Mouse (Mus musculus) liver, embryonic 15.5 days (tissue): ENCODE data around the gene Tle2. TPM values are rescaled to one million over a fixed set of nuclear protein-coding genes. Genes with fewer than 3 reads are reported as not detected.

Experiments used
- ATAC-seq: fragments of 200-750 bp; cut with Nextera tagmentation; 2 replicates; pipeline ENCODE4 v1.8.0; 2017; ENCODE audit warnings: moderate number of reproducible peaks, mild to moderate bottlenecking, moderate library complexity; ENCODE audit not compliant: insufficient read depth
- H3K27ac ChIP-seq: fragments of 300-500 bp; sonication (generic); replicated peaks from 2 replicates; pipeline ENCODE4 v1.5.1; 2015; ENCODE audit warnings: mild to moderate bottlenecking, inconsistent platforms
- H3K27me3 ChIP-seq: fragments of 300-500 bp; sonication (generic); 2 replicates; pipeline ENCODE4 v1.6.1; 2015; ENCODE audit warnings: mild to moderate bottlenecking, inconsistent platforms
- H3K36me3 ChIP-seq: fragments of 300-500 bp; sonication (generic); replicated peaks from 2 replicates; pipeline ENCODE4 v1.6.1; 2015; ENCODE audit warnings: moderate library complexity, mild to moderate bottlenecking, inconsistent platforms
- H3K4me1 ChIP-seq: fragments of 300-500 bp; sonication (generic); replicated peaks from 2 replicates; pipeline ENCODE4 v1.6.1; 2015; ENCODE audit warnings: inconsistent platforms
- H3K4me2 ChIP-seq: fragments of 300-500 bp; sonication (generic); 2 replicates; pipeline ENCODE4 v1.6.1; 2015; ENCODE audit warnings: moderate library complexity, mild to moderate bottlenecking, inconsistent platforms
- H3K4me3 ChIP-seq: fragments of 300-500 bp; sonication (generic); replicated peaks from 2 replicates; pipeline ENCODE4 v1.5.1; 2015; ENCODE audit warnings: mild to moderate bottlenecking, inconsistent platforms
- H3K9ac ChIP-seq: fragments of 300-500 bp; sonication (generic); 2 replicates; pipeline ENCODE4 v1.6.1; 2015; ENCODE audit warnings: moderate library complexity, mild to moderate bottlenecking, inconsistent platforms
- H3K9me3 ChIP-seq: fragments of 300-500 bp; sonication (generic); replicated peaks from 2 replicates; pipeline ENCODE4 v1.6.1; 2016; ENCODE audit warnings: inconsistent platforms
- WGBS: fragments of 180-500 bp; shearing (Covaris S2); methylation state at CpG from one replicate; pipeline ENCODE4 v1.1.7; 2015; ENCODE audit warnings: mixed read lengths; ENCODE audit not compliant: insufficient replicate concordance; 5-methylcytosine and 5-hydroxymethylcytosine counted together
- polyA plus RNA-seq: library from polyadenylated mRNA; unstranded; fragments of >200 nt; fragmentation: Nextera tagmentation; extraction: Ambion mirVana; gene quantifications from 2 replicates; pipeline ENCODE4 v1.2.1, GENCODE M21; 2015

Tle2 gene
- polyA plus RNA-seq, 1 experiment from 2014 or later = 2.2 TPM

GRCm38 (mm10) chr10:81598871-81599270 lies 24.5 kb downstream of the Tle2 start:
- peaks cover 71% of the 10 kb centered on the region for H3K4me1 ChIP-seq
- 47% methylated on average over 6 of the region's 6 CpGs for WGBS
- no peaks in the 10 kb centered on the region for H3K36me3 ChIP-seq
- no peaks in the 10 kb centered on the region for H3K9me3 ChIP-seq
- H3K4me3 ChIP-seq = no peak overlapping the region
- H3K27me3 ChIP-seq = peaks cover 61% of the 10 kb centered on the region
- no peak overlapping the region for H3K4me2 ChIP-seq
- H3K9ac ChIP-seq = no peak overlapping the region
- H3K27ac ChIP-seq = no peak overlapping the region
- ATAC-seq = no peak

- Histone ChIP-seq H3K9me3 (no peaks in the 10 kb centered on the region), H3K36me3 (no peaks in the 10 kb centered on the region), H3K4me3 (no peak overlapping the region), H3K4me1 (peaks cover 75% of the 10 kb centered on the region), H3K27ac (no peak overlapping the region), H3K9ac (no peak overlapping the region), H3K27me3 (peaks cover 53% of the 10 kb centered on the region), H3K4me2 (no peak overlapping the region)
- 54% methylated on average over 5 of the region's 5 CpGs for WGBS
- no peak for ATAC-seq
Observed at GRCm38 (mm10) chr10:81599630-81600029, 25.3 kb downstream of the Tle2 start.

- Histone ChIP-seq H3K4me2 (peak overlapping the region; percentile 77; the same call in 1 of the 2 replicates), H3K4me1 (peaks cover 80% of the 10 kb centered on the region), H3K27me3 (peaks cover 48% of the 10 kb centered on the region), H3K9ac (no peak overlapping the region), H3K9me3 (no peaks in the 10 kb centered on the region), H3K27ac (no peak overlapping the region), H3K4me3 (peak overlapping the region; percentile 47; the same call in 1 of the 2 replicates), H3K36me3 (no peaks in the 10 kb centered on the region)
- WGBS = 34% methylated on average over 10 of the region's 10 CpGs
- no peak for ATAC-seq
Observed at GRCm38 (mm10) chr10:81600096-81600495, 25.7 kb downstream of the Tle2 start.

GRCm38 (mm10) chr10:81600738-81601203 lies 26.4 kb downstream of the Tle2 start, which contains the start of gene Tle6:
TSS of gene Tle6 (minus strand) at chr10:81601073.
- peak within 1 kb of the TSS; percentile 11; the same call in 1 of the 2 replicates for H3K9ac ChIP-seq
- peak; percentile 80 for ATAC-seq

GRCm38 (mm10) chr10:81601396-81601905 lies 27.1 kb downstream of the Tle2 start:
- 33% methylated on average over 7 of the region's 7 CpGs for WGBS
- no peak for ATAC-seq
- peaks cover 81% of the 10 kb centered on the region for H3K4me1 ChIP-seq
- H3K9me3 ChIP-seq = no peaks in the 10 kb centered on the region
- H3K4me3 ChIP-seq = peak overlapping the region; percentile 47
- no peaks in the 10 kb centered on the region for H3K36me3 ChIP-seq
- H3K9ac ChIP-seq = peak overlapping the region; percentile 11; the same call in 1 of the 2 replicates
- peaks cover 35% of the 10 kb centered on the region for H3K27me3 ChIP-seq
- no peak overlapping the region for H3K27ac ChIP-seq
- peak overlapping the region; percentile 77 for H3K4me2 ChIP-seq

More at GRCm38 (mm10) chr10:81600738-81601203, 26.4 kb downstream of the Tle2 start, which contains the start of gene Tle6:
- H3K27me3 ChIP-seq = peaks cover 42% of the 10 kb centered on the region
- peak within 1 kb of the TSS; percentile 47 for H3K4me3 ChIP-seq
- no peaks in the 10 kb centered on the region for H3K9me3 ChIP-seq
- H3K4me2 ChIP-seq = peak within 1 kb of the TSS; percentile 77
- H3K4me1 ChIP-seq = peaks cover 85% of the 10 kb centered on the region
- H3K27ac ChIP-seq = peak within 1 kb of the TSS; percentile 65
- H3K36me3 ChIP-seq = no peaks in the 10 kb centered on the region
- WGBS = under 1% methylated on average over 28 of the region's 28 CpGs

- no peak for ATAC-seq
- no peak overlapping the region for H3K9ac ChIP-seq
- H3K27me3 ChIP-seq = peaks cover 22% of the 10 kb centered on the region
- H3K4me2 ChIP-seq = no peak overlapping the region
- WGBS = 16% methylated on average over 4 of the region's 4 CpGs
- H3K27ac ChIP-seq = 0 out of 2 replicates have a peak overlapping the region, but pooled peaks have one; percentile 24
- no peak overlapping the region for H3K4me3 ChIP-seq
- H3K9me3 ChIP-seq = no peaks in the 10 kb centered on the region
- peaks cover 76% of the 10 kb centered on the region for H3K4me1 ChIP-seq
- no peaks in the 10 kb centered on the region for H3K36me3 ChIP-seq
Observed at GRCm38 (mm10) chr10:81602741-81603151, 28.4 kb downstream of the Tle2 start.

- Histone ChIP-seq H3K27me3 (peaks cover 10% of the 10 kb centered on the region), H3K4me1 (peaks cover 63% of the 10 kb centered on the region), H3K9ac (peak overlapping the region; percentile 59; the same call in 1 of the 2 replicates), H3K27ac (peak overlapping the region; percentile 96), H3K4me2 (peak overlapping the region; percentile 85), H3K9me3 (no peaks in the 10 kb centered on the region), H3K4me3 (peak overlapping the region; percentile 69), H3K36me3 (no peaks in the 10 kb centered on the region)
- no peak for ATAC-seq
- 51% methylated on average over 12 of the region's 12 CpGs for WGBS
Observed at GRCm38 (mm10) chr10:81604019-81604967, 29.9 kb downstream of the Tle2 start.

GRCm38 (mm10) chr10:81604968-81605665 lies 30.8 kb downstream of the Tle2 start:
- Histone ChIP-seq H3K27ac (peak overlapping the region; percentile 96), H3K4me3 (peak overlapping the region; percentile 69), H3K4me2 (peak overlapping the region; percentile 85), H3K9ac (peak overlapping the region; percentile 59), H3K9me3 (no peaks in the 10 kb centered on the region), H3K36me3 (no peaks in the 10 kb centered on the region), H3K27me3 (peaks cover 2% of the 10 kb centered on the region; the same call in 1 of the 2 replicates), H3K4me1 (peaks cover 55% of the 10 kb centered on the region)
- 7% methylated on average over 29 of the region's 29 CpGs for WGBS
- 0 out of 2 replicates have a peak, but pooled peaks have one; percentile 22 for ATAC-seq

- ATAC-seq = peak; percentile 9
Observed at GRCm38 (mm10) chr10:81605666-81605973, 31.3 kb downstream of the Tle2 start.

GRCm38 (mm10) chr10:81605974-81606751 lies 31.8 kb downstream of the Tle2 start, which contains the start of gene BC025920:
TSS of gene BC025920 (plus strand) at chr10:81606270.
- peak within 1 kb of the TSS; percentile 85 for H3K4me2 ChIP-seq
- no peaks in the 10 kb centered on the region for H3K27me3 ChIP-seq
- H3K4me3 ChIP-seq = peak within 1 kb of the TSS; percentile 69
- H3K9ac ChIP-seq = peak within 1 kb of the TSS; percentile 59
- H3K27ac ChIP-seq = peak within 1 kb of the TSS; percentile 96
- under 1% methylated on average over 39 of the region's 39 CpGs for WGBS
- H3K9me3 ChIP-seq = no peaks in the 10 kb centered on the region
- H3K36me3 ChIP-seq = no peaks in the 10 kb centered on the region
- ATAC-seq = peak; percentile 89
- H3K4me1 ChIP-seq = peaks cover 44% of the 10 kb centered on the region

More at GRCm38 (mm10) chr10:81605666-81605973, 31.3 kb downstream of the Tle2 start:
- 2% methylated on average over 14 of the region's 14 CpGs for WGBS
- peak overlapping the region; percentile 85 for H3K4me2 ChIP-seq
- peaks cover 49% of the 10 kb centered on the region for H3K4me1 ChIP-seq
- H3K36me3 ChIP-seq = no peaks in the 10 kb centered on the region
- peak overlapping the region; percentile 96 for H3K27ac ChIP-seq
- no peaks in the 10 kb centered on the region for H3K27me3 ChIP-seq
- H3K4me3 ChIP-seq = peak overlapping the region; percentile 69
- peak overlapping the region; percentile 59 for H3K9ac ChIP-seq
- no peaks in the 10 kb centered on the region for H3K9me3 ChIP-seq
